Mouse (Mus musculus): Measurements from ENCODE around the gene Phxr2. TPM values are rescaled to one million over a fixed set of nuclear protein-coding genes. Genes with fewer than 3 reads are reported as not detected.

Gene Phxr2
- polyA plus RNA-seq, 1 experiment from 2014 or later, result 0.14 TPM

GRCm38 (mm10) chr10:99076113-99076895 is 49.8 kb downstream of the Phxr2 start:
- no peak overlapping the region for H3K9ac ChIP-seq (ENCODE audit: low read depth, low read length)
- WGBS, result 87% methylated on average over 18 of the region's 18 CpGs
- H3K9me3 ChIP-seq (ENCODE audit: control insufficient read depth, low read length), result no peaks in the 10 kb centered on the region
- no peaks in the 10 kb centered on the region for H3K27me3 ChIP-seq (replicated peaks; ENCODE audit: control insufficient read depth, insufficient read depth, low read length)
- no peaks in the 10 kb centered on the region for H3K4me1 ChIP-seq (replicated peaks; ENCODE audit: control insufficient read depth, insufficient read depth, low read length)
- H3K4me2 ChIP-seq, result no peak overlapping the region
- no peak overlapping the region for H3K27ac ChIP-seq (ENCODE audit: low read depth, low read length)
- DNase-seq (ENCODE audit: low spot score) (no peak), ATAC-seq (replicated peaks; ENCODE audit: low FRiP score) (no peak)
- no peak overlapping the region for H3K4me3 ChIP-seq (ENCODE audit: low read depth, low read length)
- H3K36me3 ChIP-seq (ENCODE audit: control insufficient read depth, insufficient read depth, low read length), result no peaks in the 10 kb centered on the region

Other genes with a start within 250 kb of the Phxr2 start
- 67.4 and 71.9 TPM in 2 replicates for gene Atp2b1, start 211.9 kb downstream of the Phxr2 start, polyA plus RNA-seq (2014; fragmentation: Nextera tagmentation; extraction: Ambion mirVana)
- 19.0 and 20.5 TPM in 2 replicates for gene Poc1b, start 19.3 kb downstream of the Phxr2 start, polyA plus RNA-seq (2014; fragmentation: Nextera tagmentation; extraction: Ambion mirVana)
- 7.0 and 7.8 TPM in 2 replicates for gene Galnt4, start 18.2 kb downstream of the Phxr2 start, polyA plus RNA-seq (2014; fragmentation: Nextera tagmentation; extraction: Ambion mirVana)
- 37.6 and 40.3 TPM in 2 replicates for gene Dusp6, start 136.9 kb upstream of the Phxr2 start, polyA plus RNA-seq (2014; fragmentation: Nextera tagmentation; extraction: Ambion mirVana)